Mouse (Mus musculus) T-cell, adult 2 months (primary cell): Measurements from ENCODE around the gene Phlpp2.

Experiments
- DNase-seq: peaks from one replicate; pipeline ENCODE4 v3.0.0; 2022; ENCODE audit warnings: low spot score

The Phlpp2 gene

GRCm38 (mm10) chr8:109963421-109963820 is 95.1 kb downstream of the Phlpp2 start:
- DNase-seq = no peak

GRCm38 (mm10) chr8:109964106-109964505 is 95.8 kb downstream of the Phlpp2 start:
- no peak for DNase-seq

GRCm38 (mm10) chr8:109968837-109969236 is 100.5 kb downstream of the Phlpp2 start:
- DNase-seq = no peak

GRCm38 (mm10) chr8:109970323-109970722 is 102.0 kb downstream of the Phlpp2 start:
- no peak for DNase-seq

GRCm38 (mm10) chr8:109972901-109973300 is 104.6 kb downstream of the Phlpp2 start:
- no peak for DNase-seq

- DNase-seq = no peak
Observed at GRCm38 (mm10) chr8:109979339-109979738, 111.0 kb downstream of the Phlpp2 start.

GRCm38 (mm10) chr8:109982386-109983105 is 114.2 kb downstream of the Phlpp2 start:
- no peak for DNase-seq

GRCm38 (mm10) chr8:109983944-109984343 is 115.6 kb downstream of the Phlpp2 start:
- DNase-seq = no peak

- no peak for DNase-seq
Observed at GRCm38 (mm10) chr8:109986384-109986783, 118.0 kb downstream of the Phlpp2 start.

GRCm38 (mm10) chr8:109987776-109988175 is 119.4 kb downstream of the Phlpp2 start:
- DNase-seq = no peak

GRCm38 (mm10) chr8:109989151-109989550 is 120.8 kb downstream of the Phlpp2 start:
- no peak for DNase-seq

- no peak for DNase-seq
Observed at GRCm38 (mm10) chr8:109990224-109990623, 121.9 kb downstream of the Phlpp2 start, which contains the start of gene Tat. Gene Tat (plus strand): TSS chr8:109990437.

GRCm38 (mm10) chr8:109992166-109992565 is 123.8 kb downstream of the Phlpp2 start:
- no peak for DNase-seq

- DNase-seq = no peak
Observed at GRCm38 (mm10) chr8:109992951-109993350, 124.6 kb downstream of the Phlpp2 start.
